Mouse (Mus musculus): ENCODE measurements around the gene Abhd4. TPM values are rescaled to one million over a fixed set of nuclear protein-coding genes. Genes with fewer than 3 reads are reported as not detected.

Gene Abhd4
- polyA plus RNA-seq, 1 experiment from 2014 or later: 67.6 TPM

GRCm38 (mm10) chr14:54232143-54232542 is 21.8 kb upstream of the Abhd4 start:
- 40% methylated on average over 9 of the region's 9 CpGs for WGBS
- no peaks in the 10 kb centered on the region for H3K27me3 ChIP-seq
- H3K9me3 ChIP-seq (replicated peaks): no peaks in the 10 kb centered on the region
- H3K4me2 ChIP-seq: 0 out of 2 replicates have a peak overlapping the region, but pooled peaks have one; percentile 23
- H3K36me3 ChIP-seq: peaks cover 27% of the 10 kb centered on the region
- H3K4me1 ChIP-seq: peaks cover 62% of the 10 kb centered on the region
- H3K27ac ChIP-seq: peak overlapping the region; percentile 92
- no peak for ATAC-seq (replicated peaks; ENCODE audit: low FRiP score)
- no peak overlapping the region for H3K4me3 ChIP-seq (replicated peaks)
- H3K9ac ChIP-seq: no peak overlapping the region

GRCm38 (mm10) chr14:54232811-54233558 is 21.0 kb upstream of the Abhd4 start:
- 5% methylated on average over 9 of the region's 9 CpGs for WGBS
- H3K36me3 ChIP-seq: peaks cover 30% of the 10 kb centered on the region
- H3K27me3 ChIP-seq: no peaks in the 10 kb centered on the region
- no peak overlapping the region for H3K4me3 ChIP-seq (replicated peaks)
- no peaks in the 10 kb centered on the region for H3K9me3 ChIP-seq (replicated peaks)
- peak overlapping the region; percentile 92 for H3K27ac ChIP-seq
- H3K4me2 ChIP-seq: peak overlapping the region; percentile 39
- H3K4me1 ChIP-seq: peaks cover 55% of the 10 kb centered on the region
- ATAC-seq (replicated peaks; ENCODE audit: low FRiP score): no peak; the same call in 1 of the 2 replicates
- no peak overlapping the region for H3K9ac ChIP-seq

GRCm38 (mm10) chr14:54233559-54234143 is 20.3 kb upstream of the Abhd4 start:
- Histone ChIP-seq H3K4me3 (replicated peaks) (no peak overlapping the region), H3K4me2 (peak overlapping the region; percentile 39), H3K4me1 (peaks cover 48% of the 10 kb centered on the region), H3K36me3 (peaks cover 33% of the 10 kb centered on the region), H3K27me3 (no peaks in the 10 kb centered on the region), H3K27ac (peak overlapping the region; percentile 92), H3K9ac (no peak overlapping the region), H3K9me3 (replicated peaks) (no peaks in the 10 kb centered on the region)
- peak; percentile 43; the same call in 1 of the 2 replicates for ATAC-seq (replicated peaks; ENCODE audit: low FRiP score)
- 55% methylated on average over 16 of the region's 16 CpGs for WGBS

DNA sequence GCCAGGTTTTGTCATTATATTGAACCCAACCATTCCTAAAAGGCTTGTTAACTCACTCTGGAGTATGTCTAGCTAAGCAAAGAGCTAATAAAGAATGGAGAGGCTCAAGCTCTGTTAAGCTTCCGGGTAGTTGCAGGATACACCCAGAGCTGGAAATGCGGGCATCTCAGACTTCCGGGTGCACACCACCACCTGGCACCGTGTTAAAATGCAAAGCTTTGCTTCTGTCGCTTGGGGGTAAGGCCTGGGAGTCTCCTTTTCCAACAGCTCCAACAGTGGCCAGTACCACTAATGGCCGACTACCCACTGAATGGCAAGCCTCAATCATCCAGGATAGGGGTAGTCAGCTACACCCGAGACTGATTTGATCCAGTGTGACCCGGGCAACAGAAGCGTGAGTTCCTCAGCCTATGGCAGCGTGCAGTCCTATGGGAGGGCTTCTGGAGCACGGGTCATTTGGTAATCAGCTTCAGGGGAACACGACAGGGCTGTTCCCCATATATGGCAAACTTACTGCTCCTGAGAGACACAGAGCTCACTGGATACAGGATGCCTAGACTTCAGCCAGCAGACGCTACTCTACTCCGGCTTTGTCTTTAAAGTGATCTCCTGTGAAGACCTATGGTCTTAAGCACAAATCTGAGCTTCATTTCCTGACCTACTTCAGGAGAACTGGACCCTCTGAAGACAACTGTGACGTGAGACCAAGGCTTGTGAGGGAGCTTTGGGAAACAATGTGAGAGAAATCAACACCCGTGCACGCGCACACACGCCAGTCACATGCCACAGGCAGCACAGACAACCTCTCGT is 19.6 kb upstream of the Abhd4 start:
- WGBS: 74% methylated on average over 20 of the region's 20 CpGs
- Histone ChIP-seq H3K36me3 (peaks cover 36% of the 10 kb centered on the region), H3K4me1 (peaks cover 40% of the 10 kb centered on the region), H3K27me3 (no peaks in the 10 kb centered on the region), H3K27ac (peak overlapping the region; percentile 92), H3K4me3 (replicated peaks) (no peak overlapping the region), H3K9ac (no peak overlapping the region), H3K4me2 (no peak overlapping the region), H3K9me3 (replicated peaks) (no peaks in the 10 kb centered on the region)
- no peak for ATAC-seq (replicated peaks; ENCODE audit: low FRiP score)

DNA sequence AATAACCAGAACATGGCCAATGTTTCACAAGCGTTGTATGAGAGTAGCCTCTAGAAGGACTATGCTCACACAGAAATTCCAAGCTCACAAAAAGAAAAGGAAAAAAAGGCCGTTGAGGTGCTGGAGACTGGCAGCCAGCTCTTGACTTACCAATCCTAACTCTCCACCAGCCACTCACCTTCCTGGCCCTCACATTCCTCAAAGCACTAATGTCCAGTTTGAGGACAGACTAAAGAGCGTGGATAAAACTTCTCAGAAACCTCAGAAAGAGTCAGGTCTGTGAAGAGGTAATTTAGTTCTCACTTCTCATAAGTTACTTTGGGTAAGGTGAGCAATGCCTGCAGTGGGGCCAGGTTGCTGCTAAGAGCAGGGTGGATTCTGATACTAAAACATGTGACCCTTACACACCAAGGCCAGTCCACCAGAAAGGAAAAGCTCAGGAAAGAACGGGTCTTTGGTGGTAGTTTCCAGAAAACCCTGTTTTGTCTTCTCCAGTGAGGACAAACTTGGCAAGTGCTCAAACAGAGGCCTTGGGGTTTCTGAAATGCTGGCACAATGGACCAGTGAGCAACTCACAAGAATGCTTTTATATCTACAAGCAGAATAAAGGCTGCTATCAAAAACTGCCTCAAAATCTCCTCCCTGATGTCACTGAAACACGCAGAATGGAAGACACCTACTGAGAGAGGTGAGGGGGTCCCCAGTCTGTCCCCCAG is 18.0 kb upstream of the Abhd4 start:
- Histone ChIP-seq H3K36me3 (peaks cover 50% of the 10 kb centered on the region), H3K4me2 (no peak overlapping the region), H3K27ac (0 out of 2 replicates have a peak overlapping the region, but pooled peaks have one; percentile 6), H3K27me3 (no peaks in the 10 kb centered on the region), H3K4me1 (peaks cover 36% of the 10 kb centered on the region), H3K4me3 (replicated peaks) (no peak overlapping the region), H3K9me3 (replicated peaks) (no peaks in the 10 kb centered on the region), H3K9ac (no peak overlapping the region)
- WGBS: 83% methylated on average over 5 of the region's 5 CpGs
- no peak for ATAC-seq (replicated peaks; ENCODE audit: low FRiP score)

DNA sequence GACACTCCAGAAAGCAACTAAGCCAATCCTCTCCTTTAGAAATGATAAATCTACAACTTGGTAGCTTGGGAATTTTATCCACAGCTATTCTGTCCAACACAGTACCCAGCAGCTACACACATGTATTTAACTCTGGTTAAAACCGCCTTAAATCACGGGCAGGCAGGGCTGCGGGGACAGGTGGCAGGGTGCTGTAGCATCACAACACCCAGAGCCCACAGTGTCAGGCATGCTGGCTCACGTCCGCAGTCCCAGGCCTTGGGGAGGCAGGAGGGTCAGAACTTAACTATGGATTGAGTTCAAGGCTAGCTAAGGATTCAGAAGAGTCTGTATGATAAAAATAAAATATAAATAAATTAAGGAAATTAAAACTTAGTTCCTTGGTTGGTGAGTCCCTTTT is 17.1 kb upstream of the Abhd4 start:
- Histone ChIP-seq H3K9me3 (replicated peaks) (no peaks in the 10 kb centered on the region), H3K9ac (no peak overlapping the region), H3K4me3 (replicated peaks) (no peak overlapping the region), H3K4me2 (no peak overlapping the region), H3K36me3 (peaks cover 59% of the 10 kb centered on the region), H3K4me1 (peaks cover 29% of the 10 kb centered on the region), H3K27ac (no peak overlapping the region), H3K27me3 (no peaks in the 10 kb centered on the region)
- no peak for ATAC-seq (replicated peaks; ENCODE audit: low FRiP score)
- WGBS: 84% methylated on average over 5 of the region's 5 CpGs

DNA sequence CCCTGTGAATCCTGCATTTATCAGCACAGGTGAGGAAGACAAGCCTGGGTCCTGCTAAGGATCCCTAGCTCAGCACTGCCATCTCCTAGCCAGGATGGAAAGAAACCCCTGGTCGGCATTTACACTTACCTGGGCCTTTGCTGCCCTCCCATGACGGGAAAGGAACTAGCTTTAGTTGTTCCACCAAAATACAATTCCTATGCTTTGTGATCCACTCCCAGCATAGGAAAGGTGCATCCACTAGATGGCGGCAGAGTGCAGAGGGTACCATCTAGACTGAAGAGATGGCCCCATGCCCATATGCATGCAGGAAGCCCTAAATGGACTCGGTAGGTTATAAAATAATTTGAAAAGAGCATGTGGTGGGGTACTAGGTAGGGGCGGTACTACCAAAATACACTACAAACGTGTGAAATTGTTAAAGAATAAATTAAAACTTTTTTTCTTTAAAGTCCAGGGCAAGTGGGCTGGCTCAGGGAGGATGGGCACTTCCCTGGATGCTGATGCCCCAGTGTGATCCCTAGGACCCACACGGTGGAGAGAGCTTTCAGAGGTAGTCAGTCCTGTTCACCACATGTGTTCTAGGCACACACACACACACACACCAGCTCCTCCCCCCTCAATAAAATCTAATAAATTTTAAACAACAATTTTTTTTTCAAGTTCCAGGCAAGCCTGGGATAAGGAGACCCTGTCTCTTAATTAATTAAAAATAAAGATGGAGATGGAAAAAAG is 14.8 kb upstream of the Abhd4 start:
- no peak overlapping the region for H3K4me2 ChIP-seq
- peaks cover 78% of the 10 kb centered on the region for H3K36me3 ChIP-seq
- ATAC-seq (replicated peaks; ENCODE audit: low FRiP score): peak; percentile 74
- WGBS: 15% methylated on average over 7 of the region's 7 CpGs
- H3K4me1 ChIP-seq: peaks cover 17% of the 10 kb centered on the region
- H3K9me3 ChIP-seq (replicated peaks): no peaks in the 10 kb centered on the region
- H3K9ac ChIP-seq: no peak overlapping the region
- no peaks in the 10 kb centered on the region for H3K27me3 ChIP-seq
- H3K27ac ChIP-seq: no peak overlapping the region
- no peak overlapping the region for H3K4me3 ChIP-seq (replicated peaks)

GRCm38 (mm10) chr14:54240542-54240941 is 13.4 kb upstream of the Abhd4 start:
- 80% methylated on average over 5 of the region's 5 CpGs for WGBS

GRCm38 (mm10) chr14:54244183-54244582 is 9.8 kb upstream of the Abhd4 start:
- Histone ChIP-seq H3K9me3 (replicated peaks) (no peaks in the 10 kb centered on the region), H3K4me1 (peaks cover 26% of the 10 kb centered on the region), H3K27ac (peak overlapping the region; percentile 34; the same call in 1 of the 2 replicates), H3K36me3 (peaks cover 66% of the 10 kb centered on the region), H3K27me3 (no peaks in the 10 kb centered on the region), H3K9ac (no peak overlapping the region), H3K4me2 (no peak overlapping the region), H3K4me3 (replicated peaks) (no peak overlapping the region)
- 21% methylated on average over 3 of the region's 3 CpGs for WGBS
- ATAC-seq (replicated peaks; ENCODE audit: low FRiP score): peak; percentile 52; the same call in 1 of the 2 replicates

More at GRCm38 (mm10) chr14:54240542-54240941, 13.4 kb upstream of the Abhd4 start:
- Histone ChIP-seq H3K9ac (no peak overlapping the region), H3K4me2 (no peak overlapping the region), H3K36me3 (peaks cover 67% of the 10 kb centered on the region), H3K9me3 (replicated peaks) (no peaks in the 10 kb centered on the region), H3K4me3 (replicated peaks) (no peak overlapping the region), H3K4me1 (peaks cover 11% of the 10 kb centered on the region), H3K27me3 (no peaks in the 10 kb centered on the region), H3K27ac (no peak overlapping the region)
- ATAC-seq (replicated peaks; ENCODE audit: low FRiP score): no peak

DNA sequence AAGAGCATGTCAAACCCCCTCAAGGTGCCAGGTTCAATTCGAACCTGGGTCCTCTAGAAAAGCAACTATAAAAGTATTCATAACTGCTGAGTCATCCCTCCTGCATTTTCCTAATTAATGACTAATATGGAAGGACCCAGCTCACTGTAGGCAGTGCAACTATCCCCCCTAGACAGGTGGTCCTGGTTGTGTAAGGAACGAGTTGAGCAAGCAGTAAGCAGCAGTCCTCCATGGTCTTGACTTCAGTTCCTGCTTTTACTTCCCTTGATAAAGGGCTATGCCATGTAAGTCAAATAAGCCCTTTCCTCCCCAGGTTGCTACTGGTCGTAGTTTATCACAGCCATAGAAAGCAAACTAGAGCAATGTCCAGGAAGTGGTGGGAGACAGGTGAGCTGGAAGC is 7.8 kb upstream of the Abhd4 start:
- no peak overlapping the region for H3K27ac ChIP-seq
- 89% methylated on average over 3 of the region's 3 CpGs for WGBS
- no peak for ATAC-seq (replicated peaks; ENCODE audit: low FRiP score)

GRCm38 (mm10) chr14:54249326-54249725 is 4.7 kb upstream of the Abhd4 start:
- WGBS: 19% methylated on average over 9 of the region's 9 CpGs
- H3K27ac ChIP-seq: peak overlapping the region; percentile 66
- H3K9ac ChIP-seq: no peak overlapping the region
- H3K4me2 ChIP-seq: peak overlapping the region; percentile 44
- H3K4me1 ChIP-seq: peaks cover 51% of the 10 kb centered on the region
- 0 out of 2 replicates have a peak, but pooled peaks have one; percentile 7 for ATAC-seq (replicated peaks; ENCODE audit: low FRiP score)
- peaks cover 25% of the 10 kb centered on the region for H3K36me3 ChIP-seq
- H3K4me3 ChIP-seq (replicated peaks): peak overlapping the region; percentile 12; the same call in 1 of the 2 replicates
- H3K9me3 ChIP-seq (replicated peaks): no peaks in the 10 kb centered on the region
- H3K27me3 ChIP-seq: no peaks in the 10 kb centered on the region

More for the DNA sequence above, 7.8 kb upstream of the Abhd4 start:
- no peaks in the 10 kb centered on the region for H3K9me3 ChIP-seq (replicated peaks)
- no peaks in the 10 kb centered on the region for H3K27me3 ChIP-seq
- no peak overlapping the region for H3K9ac ChIP-seq
- H3K4me1 ChIP-seq: peaks cover 45% of the 10 kb centered on the region
- no peak overlapping the region for H3K4me2 ChIP-seq
- H3K36me3 ChIP-seq: peaks cover 50% of the 10 kb centered on the region
- no peak overlapping the region for H3K4me3 ChIP-seq (replicated peaks)
